8 mouse cellular contexts compared by ENCODE assay signal in the genomic region with DNA sequence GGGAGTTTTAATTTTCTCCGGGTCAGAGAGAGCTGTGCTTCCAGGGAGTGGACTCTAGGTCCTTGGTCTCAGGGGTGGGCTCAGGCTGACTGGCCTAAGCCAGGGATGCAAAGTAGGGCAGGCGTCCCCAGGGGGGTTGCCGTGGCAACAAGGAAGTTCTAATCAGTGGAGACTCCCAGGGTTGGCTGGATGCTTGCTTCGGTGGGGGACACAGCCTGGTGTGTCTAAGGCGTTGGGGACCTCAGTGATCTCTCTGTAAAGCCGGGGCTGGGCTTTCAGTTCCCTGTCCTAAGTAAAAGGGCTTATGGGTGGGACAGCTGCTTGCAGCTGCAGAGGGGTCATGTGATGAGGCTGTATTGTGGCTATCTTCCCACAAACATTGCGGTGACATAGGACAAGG.
DNase-seq lines count a peak whose midpoint lies in the region; ATAC-seq lines count a peak whose summit lies in the region.

No protein-coding gene starts in this region.

- no peak overlapping the region for H3K9ac ChIP-seq in neural tube, embryonic 15.5 days (replicated peaks)

- 0 out of 2 replicates have a peak, but pooled peaks cover 15% of the 10 kb centered on the region for H3K27me3 ChIP-seq in forebrain, embryonic 10.5 days (ENCODE audit: poor library complexity, severe bottlenecking)
- H3K27me3 ChIP-seq in neural tube, embryonic 15.5 days (replicated peaks) = no peaks in the 10 kb centered on the region

- DNase-seq in kidney, postnatal 4 days = peak; percentile 56 to 72
- no peak for DNase-seq in kidney, adult 8-10 months
- DNase-seq in forebrain, embryonic 10.5 days (ENCODE audit: extremely low spot score, low spot score) = peak; percentile 52
- DNase-seq in heart, postnatal 4 days = peak; percentile 65
- no peak for DNase-seq in lung, postnatal 10 days
- DNase-seq in layer of hippocampus, adult 11-12 months (ENCODE audit: low spot score) = no peak
- no peak for DNase-seq in adrenal gland, postnatal 25 days

- no peak overlapping the region for H3K4me2 ChIP-seq in neural tube, embryonic 15.5 days

- H3K36me3 ChIP-seq in forebrain, embryonic 10.5 days (replicated peaks) = no peaks in the 10 kb centered on the region
- no peaks in the 10 kb centered on the region for H3K36me3 ChIP-seq in neural tube, embryonic 15.5 days

- H3K27ac ChIP-seq in forebrain, embryonic 10.5 days = no peak overlapping the region
- no peak overlapping the region for H3K27ac ChIP-seq in neural tube, embryonic 15.5 days (replicated peaks)

- H3K4me3 ChIP-seq in forebrain, embryonic 10.5 days = no peak overlapping the region
- H3K4me3 ChIP-seq in neural tube, embryonic 15.5 days (replicated peaks) = no peak overlapping the region

- 11% methylated on average over 7 of the region's 7 CpGs for WGBS in forebrain, embryonic 10.5 days
- 8% methylated on average over 7 of the region's 7 CpGs for WGBS in neural tube, embryonic 15.5 days

- peaks cover 16% of the 10 kb centered on the region for H3K4me1 ChIP-seq in forebrain, embryonic 10.5 days
- H3K4me1 ChIP-seq in neural tube, embryonic 15.5 days = peaks cover 49% of the 10 kb centered on the region

- H3K9me3 ChIP-seq in forebrain, embryonic 10.5 days = no peaks in the 10 kb centered on the region
- H3K9me3 ChIP-seq in neural tube, embryonic 15.5 days (replicated peaks) = no peaks in the 10 kb centered on the region

- 0 out of 2 replicates have a peak, but pooled peaks have one; percentile 34 for ATAC-seq in neural tube, embryonic 15.5 days (ENCODE audit: low FRiP score)

Comparison
In these comparisons a context has a peak if more than half of its experiments do, and no peak if none do; other contexts are left out.
1. DNase-seq: peak in kidney, postnatal 4 days (2 of 2), forebrain, embryonic 10.5 days (single experiment) and heart, postnatal 4 days (single experiment); none in kidney, adult 8-10 months (0 of 2), lung, postnatal 10 days (single experiment), layer of hippocampus, adult 11-12 months (single experiment) and adrenal gland, postnatal 25 days (single experiment).